Mouse (Mus musculus): ENCODE measurements around the gene Ttyh2.

- TF ChIP-seq POLR2A (IDR thresholded peaks at IDR 0.05; ENCODE audit: extremely low read depth, insufficient read depth, low read length) = no peak
- no peak for TF ChIP-seq CTCF (IDR thresholded peaks at IDR 0.05; ENCODE audit: extremely low read depth, insufficient read depth, low read length)
Measured at GRCm38 (mm10) chr11:114688729-114689128, 13.5 kb downstream of the Ttyh2 start.
